Mouse (Mus musculus) ES-Bruce4 (cell line): Measurements from ENCODE around the gene Rsph1. TPM values are rescaled to one million over a fixed set of nuclear protein-coding genes. Genes with fewer than 3 reads are reported as not detected.
A peak's percentile ranks its signal among the peaks of the same experiment; 100 is the strongest.

Experiments
- H3K27ac ChIP-seq: 2 replicates; pipeline ENCODE4 v1.5.1; 2012; ENCODE audit warnings: low read length, inconsistent platforms; ENCODE audit not compliant: insufficient read depth
- H3K27me3 ChIP-seq: 2 replicates; pipeline ENCODE4 v1.6.1; 2012; ENCODE audit warnings: mild to moderate bottlenecking, low read length, inconsistent platforms; ENCODE audit not compliant: control insufficient read depth, poor library complexity, insufficient read depth, severe bottlenecking
- H3K36me3 ChIP-seq: 2 replicates; pipeline ENCODE4 v1.6.1; 2012; ENCODE audit warnings: inconsistent platforms, mild to moderate bottlenecking, low read length, moderate library complexity; ENCODE audit not compliant: control insufficient read depth, poor library complexity, insufficient read depth, severe bottlenecking
- H3K4me1 ChIP-seq: one replicate; pipeline ENCODE4 v1.8.1; 2011; ENCODE audit warnings: low read length; ENCODE audit not compliant: control insufficient read depth, insufficient read depth
- H3K4me3 ChIP-seq: 2 replicates; pipeline ENCODE4 v1.5.1; 2011; ENCODE audit warnings: low read depth, mild to moderate bottlenecking, low read length
- H3K9ac ChIP-seq: 2 replicates; pipeline ENCODE4 v1.6.1; 2012; ENCODE audit warnings: low read depth, mild to moderate bottlenecking, inconsistent platforms; ENCODE audit not compliant: poor library complexity, severe bottlenecking
- H3K9me3 ChIP-seq: replicated peaks from 2 replicates; pipeline ENCODE4 v1.6.1; 2012; ENCODE audit warnings: mild to moderate bottlenecking, low read length, inconsistent platforms; ENCODE audit not compliant: control insufficient read depth, poor library complexity, insufficient read depth, severe bottlenecking
- CTCF ChIP-seq: IDR thresholded peaks from one replicate; pipeline ENCODE4 v1.8.1; 2011; ENCODE audit warnings: low read depth, low read length
- EP300 ChIP-seq: IDR thresholded peaks from 2 replicates; pipeline ENCODE4 v1.6.1; 2011; ENCODE audit warnings: low read depth, low read length; ENCODE audit not compliant: insufficient read depth
- POLR2A ChIP-seq: IDR thresholded peaks from one replicate; pipeline ENCODE4 v1.8.1; 2011; ENCODE audit warnings: low read length; ENCODE audit not compliant: insufficient read depth
- polyA plus RNA-seq: library from polyadenylated mRNA; stranded (reverse); fragments of >200 nt; gene quantifications from 2 replicates; pipeline ENCODE4 v1.2.4, GENCODE M21; 2011; ENCODE audit warnings: low read depth; ENCODE audit not compliant: missing spikeins, insufficient read depth, insufficient read length

Rsph1 gene
- polyA plus RNA-seq, 1 experiment: 11.5 TPM

- TF ChIP-seq POLR2A: no peak
- TF ChIP-seq EP300: no peak
- TF ChIP-seq CTCF: no peak
- Histone ChIP-seq H3K9me3 (no peaks in the 10 kb centered on the region), H3K4me1 (peaks cover 4% of the 10 kb centered on the region), H3K27ac (no peak overlapping the region), H3K9ac (no peak overlapping the region), H3K36me3 (no peaks in the 10 kb centered on the region), H3K4me3 (no peak overlapping the region), H3K27me3 (no peaks in the 10 kb centered on the region)
Measured at GRCm38 (mm10) chr17:31282687-31283053, 5.5 kb upstream of the Rsph1 start.

DNA sequence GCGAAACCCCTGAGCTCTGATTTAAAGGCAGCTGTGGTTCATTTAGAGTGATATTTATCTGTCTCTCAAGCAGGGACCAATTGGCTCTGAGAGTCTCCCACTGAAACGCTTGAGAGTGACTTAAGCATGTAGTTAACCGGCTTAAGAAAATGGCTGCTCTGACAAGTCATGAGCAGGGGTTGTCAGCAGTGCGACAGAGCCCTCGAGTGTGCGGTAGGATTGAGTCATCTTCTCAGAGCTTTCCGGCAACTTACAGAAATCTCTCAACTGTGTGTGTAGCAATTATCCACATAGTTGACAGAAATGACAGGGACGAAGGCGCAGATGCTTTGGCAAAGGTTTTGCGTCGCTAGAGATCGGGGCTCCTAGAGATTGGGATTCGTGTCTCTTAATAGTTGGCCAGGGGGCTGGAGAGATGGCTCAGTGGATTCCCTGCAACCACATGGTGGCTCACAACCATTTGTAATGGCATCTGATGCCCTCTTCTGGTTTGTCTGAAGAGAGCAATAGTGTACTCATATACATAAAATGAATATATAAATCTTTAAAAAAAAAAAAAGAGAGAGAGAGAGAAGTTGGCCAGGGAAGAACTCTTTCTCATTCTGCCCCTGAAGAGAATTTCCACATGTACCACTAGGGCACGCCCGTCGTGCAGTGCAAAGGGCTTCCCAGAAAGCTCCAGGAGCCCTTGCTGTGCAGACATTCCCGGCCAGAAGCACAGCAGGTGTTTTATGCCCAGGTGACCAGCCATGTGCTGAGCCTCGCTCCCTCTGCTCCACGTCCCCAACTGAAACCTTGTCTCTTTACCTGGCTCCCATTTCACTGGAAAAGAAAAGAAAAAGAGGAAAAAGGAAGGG, 4.9 kb upstream of the Rsph1 start:
- Histone ChIP-seq H3K27ac (no peak overlapping the region), H3K9me3 (no peaks in the 10 kb centered on the region), H3K4me3 (no peak overlapping the region), H3K27me3 (no peaks in the 10 kb centered on the region), H3K9ac (peak overlapping the region; percentile 45; the same call in 1 of the 2 replicates), H3K4me1 (peaks cover 2% of the 10 kb centered on the region), H3K36me3 (no peaks in the 10 kb centered on the region)
- TF ChIP-seq POLR2A: no peak
- TF ChIP-seq CTCF: no peak
- TF ChIP-seq EP300: no peak

DNA sequence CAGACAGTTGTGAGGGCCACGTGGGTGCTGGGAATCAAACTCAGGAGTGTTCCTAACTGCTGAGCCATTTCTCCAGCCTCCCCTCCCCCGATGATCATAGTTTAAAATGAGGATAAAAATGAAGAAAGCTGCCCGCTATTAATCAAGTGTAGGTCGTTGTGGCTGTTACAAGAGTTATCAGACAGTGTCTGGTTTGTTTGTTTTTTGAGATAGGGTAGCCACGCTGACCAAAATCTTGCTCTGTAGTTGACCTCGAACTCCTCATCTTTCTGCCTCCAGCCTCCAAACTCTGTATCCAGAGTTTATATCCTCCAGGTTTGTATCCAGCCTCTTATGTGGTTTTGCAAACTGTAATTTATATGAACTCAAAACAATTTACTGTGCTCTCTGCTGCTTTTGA, 3.1 kb upstream of the Rsph1 start:
- TF ChIP-seq POLR2A: no peak
- TF ChIP-seq CTCF: no peak
- TF ChIP-seq EP300: no peak
- H3K9ac ChIP-seq: no peak overlapping the region
- H3K4me3 ChIP-seq: no peak overlapping the region

GRCm38 (mm10) chr17:31279541-31279940, 2.4 kb upstream of the Rsph1 start:
- Histone ChIP-seq H3K9ac (no peak overlapping the region), H3K4me3 (no peak overlapping the region), H3K27ac (no peak overlapping the region), H3K27me3 (no peaks in the 10 kb centered on the region), H3K4me1 (peaks cover 9% of the 10 kb centered on the region), H3K36me3 (no peaks in the 10 kb centered on the region), H3K9me3 (no peaks in the 10 kb centered on the region)
- TF ChIP-seq CTCF (no peak), POLR2A (no peak), EP300 (no peak)

More for the DNA sequence above, 3.1 kb upstream of the Rsph1 start:
- Histone ChIP-seq H3K36me3 (no peaks in the 10 kb centered on the region), H3K4me1 (peaks cover 9% of the 10 kb centered on the region), H3K27me3 (no peaks in the 10 kb centered on the region), H3K27ac (no peak overlapping the region), H3K9me3 (no peaks in the 10 kb centered on the region)

- no peaks in the 10 kb centered on the region for H3K9me3 ChIP-seq
- H3K27me3 ChIP-seq: no peaks in the 10 kb centered on the region
- peaks cover 9% of the 10 kb centered on the region for H3K4me1 ChIP-seq
- H3K27ac ChIP-seq: no peak overlapping the region
- H3K4me3 ChIP-seq: no peak overlapping the region
- no peak for TF ChIP-seq EP300
- no peak for TF ChIP-seq POLR2A
- TF ChIP-seq CTCF: no peak
- no peak overlapping the region for H3K9ac ChIP-seq
- H3K36me3 ChIP-seq: no peaks in the 10 kb centered on the region
Measured at GRCm38 (mm10) chr17:31277931-31278330, 748 bp upstream of the Rsph1 start.

- H3K36me3 ChIP-seq: no peaks in the 10 kb centered on the region
- peaks cover 7% of the 10 kb centered on the region for H3K4me1 ChIP-seq
- H3K9me3 ChIP-seq: no peaks in the 10 kb centered on the region
- no peaks in the 10 kb centered on the region for H3K27me3 ChIP-seq
- peak overlapping the region; percentile 80 for H3K4me3 ChIP-seq
- no peak for TF ChIP-seq POLR2A
- no peak for TF ChIP-seq CTCF
- 0 out of 2 replicates have a peak, but pooled peaks have one; percentile 50 for TF ChIP-seq EP300
- H3K27ac ChIP-seq: no peak overlapping the region
- H3K9ac ChIP-seq: no peak overlapping the region
Measured at GRCm38 (mm10) chr17:31276207-31276921, 819 bp downstream of the Rsph1 start.
